Mouse (Mus musculus) MEL (cell line): ENCODE data around the gene Ncoa5.

Experiments
- BHLHE40 ChIP-seq: IDR thresholded peaks from 2 replicates; pipeline ENCODE4 v1.6.1; 2012; ENCODE audit warnings: low read depth, mild to moderate bottlenecking, inconsistent platforms, low read length, improper control_type of control experiment, borderline replicate concordance
- CTCF ChIP-seq, 3 experiments: IDR thresholded peaks in 2 of 3; conservative IDR thresholded peaks in 1 of 3; 2 replicates each; pipeline ENCODE4 v1.5.1; 2011 to 2012; ENCODE audit warnings: low read length in 3 of 3, low read depth in 2 of 3, mild to moderate bottlenecking in 2 of 3, improper control_type of control experiment in 1 of 3, inconsistent platforms in 1 of 3, mixed read lengths in 1 of 3, moderate library complexity in 1 of 3; ENCODE audit not compliant: control insufficient read depth in 1 of 3, insufficient read depth in 1 of 3, poor library complexity in 1 of 3, severe bottlenecking in 1 of 3
- EP300 ChIP-seq, 2 experiments: IDR thresholded peaks; 2 replicates each; pipeline ENCODE4 v1.6.1; 2011; ENCODE audit warnings: improper control_type of control experiment in 2 of 2, low read length in 2 of 2, low read depth in 1 of 2, mild to moderate bottlenecking in 1 of 2
- GATA1 ChIP-seq: IDR thresholded peaks from 2 replicates; pipeline ENCODE4 v1.6.1; 2011; ENCODE audit warnings: low read depth, low read length, improper control_type of control experiment
- TBP ChIP-seq: IDR thresholded peaks from 2 replicates; pipeline ENCODE4 v1.8.0; 2011; ENCODE audit warnings: low read depth, low read length, improper control_type of control experiment
- ZKSCAN1 ChIP-seq: IDR thresholded peaks from 2 replicates; pipeline ENCODE4 v1.6.1; 2012; ENCODE audit warnings: low read depth, mild to moderate bottlenecking, inconsistent platforms, low read length, improper control_type of control experiment, moderate library complexity

GRCm38 (mm10) chr2:165077055-165077454, 42.4 kb upstream of the Ncoa5 start:
- TF ChIP-seq EP300 (IDR thresholded peaks at IDR 0.05; ENCODE audit: low read depth in 1 of 2, low read length in 2 of 2) (no peak), BHLHE40 (no peak), TBP (no peak), GATA1 (no peak), ZKSCAN1 (no peak), CTCF (IDR thresholded peaks at IDR 0.05 in 2 of 3, conservative IDR thresholded peaks at IDR 0.05 in 1 of 3; ENCODE audit: control insufficient read depth in 1 of 3, insufficient read depth in 1 of 3, low read depth in 2 of 3, low read length in 3 of 3, poor library complexity in 1 of 3, severe bottlenecking in 1 of 3) (no peak)
